Mouse (Mus musculus) lung, postnatal 0 days (tissue): Measurements from ENCODE around the gene Rgs3. TPM values are rescaled to one million over a fixed set of nuclear protein-coding genes. Genes with fewer than 3 reads are reported as not detected.

ENCODE experiments used
- ATAC-seq: fragments of 200-750 bp; cut with Nextera tagmentation; 2 replicates; pipeline ENCODE4 v1.8.0; 2017; ENCODE audit warnings: moderate library complexity
- DNase-seq: peaks from one replicate; pipeline ENCODE4 v3.0.0-alpha.2; 2016; ENCODE audit warnings: low spot score
- H3K27ac ChIP-seq: fragments of 300-500 bp; sonication (generic); 2 replicates; pipeline ENCODE4 v1.5.1; 2014; ENCODE audit warnings: antibody characterized with exemption, mild to moderate bottlenecking, low read length, mixed read lengths
- H3K27me3 ChIP-seq: fragments of 300-500 bp; sonication (generic); replicated peaks from 2 replicates; pipeline ENCODE4 v1.6.1; 2014; ENCODE audit warnings: low read length, mixed read lengths; ENCODE audit not compliant: insufficient read depth
- H3K36me3 ChIP-seq: fragments of 300-500 bp; sonication (generic); 2 replicates; pipeline ENCODE4 v1.6.1; 2014; ENCODE audit warnings: low read length, mixed read lengths; ENCODE audit not compliant: insufficient read depth
- H3K4me1 ChIP-seq: fragments of 300-500 bp; sonication (generic); 2 replicates; pipeline ENCODE4 v1.6.1; 2014; ENCODE audit warnings: antibody characterized with exemption, low read depth, low read length, mixed read lengths; ENCODE audit not compliant: insufficient read depth
- H3K4me2 ChIP-seq: fragments of 300-500 bp; sonication (generic); replicated peaks from 2 replicates; pipeline ENCODE4 v1.6.1; 2014; ENCODE audit warnings: low read depth, mild to moderate bottlenecking, low read length, moderate library complexity, mixed read lengths
- H3K4me3 ChIP-seq: fragments of 300-500 bp; sonication (generic); 2 replicates; pipeline ENCODE4 v1.5.1; 2014; ENCODE audit warnings: low read depth, low read length
- H3K9ac ChIP-seq: fragments of 300-500 bp; sonication (generic); replicated peaks from 2 replicates; pipeline ENCODE4 v1.6.1; 2014; ENCODE audit warnings: low read depth, mild to moderate bottlenecking
- H3K9me3 ChIP-seq: fragments of 300-500 bp; sonication (generic); 2 replicates; pipeline ENCODE4 v1.6.1; 2016; ENCODE audit warnings: low read length, mixed read lengths
- CTCF ChIP-seq: IDR thresholded peaks from 2 replicates; pipeline ENCODE4 v1.5.1; 2016; ENCODE audit warnings: antibody characterized with exemption, mild to moderate bottlenecking
- EP300 ChIP-seq: IDR thresholded peaks from 2 replicates; pipeline ENCODE4 v1.6.1; 2016; ENCODE audit warnings: antibody characterized with exemption, mild to moderate bottlenecking, control low read depth
- WGBS: fragments of 180-500 bp; shearing (Covaris S2); extraction: QIAGEN DNeasy Blood & Tissue Kit; methylation state at CpG from one replicate; pipeline ENCODE4 v1.1.7; 2014; 5-methylcytosine and 5-hydroxymethylcytosine counted together
- polyA plus RNA-seq: library from polyadenylated mRNA; unstranded; fragments of >200 nt; fragmentation: Nextera tagmentation; extraction: Ambion mirVana; gene quantifications from 2 replicates; pipeline ENCODE4 v1.2.1, GENCODE M21; 2015

Rgs3 gene
- polyA plus RNA-seq, 1 experiment from 2014 or later: 63.7 TPM

GRCm38 (mm10) chr4:62685268-62685667 lies 125.6 kb downstream of the Rgs3 start:
- Histone ChIP-seq H3K36me3 (no peaks in the 10 kb centered on the region), H3K27ac (no peak overlapping the region), H3K9me3 (no peaks in the 10 kb centered on the region), H3K27me3 (no peaks in the 10 kb centered on the region), H3K4me2 (no peak overlapping the region), H3K4me1 (peaks cover 5% of the 10 kb centered on the region; the same call in 1 of the 2 replicates), H3K4me3 (no peak overlapping the region), H3K9ac (no peak overlapping the region)
- no peak for TF ChIP-seq CTCF
- no peak for TF ChIP-seq EP300
- no peak for DNase-seq
- WGBS: 76% methylated on average over 10 of the region's 10 CpGs
- ATAC-seq: no peak

DNA sequence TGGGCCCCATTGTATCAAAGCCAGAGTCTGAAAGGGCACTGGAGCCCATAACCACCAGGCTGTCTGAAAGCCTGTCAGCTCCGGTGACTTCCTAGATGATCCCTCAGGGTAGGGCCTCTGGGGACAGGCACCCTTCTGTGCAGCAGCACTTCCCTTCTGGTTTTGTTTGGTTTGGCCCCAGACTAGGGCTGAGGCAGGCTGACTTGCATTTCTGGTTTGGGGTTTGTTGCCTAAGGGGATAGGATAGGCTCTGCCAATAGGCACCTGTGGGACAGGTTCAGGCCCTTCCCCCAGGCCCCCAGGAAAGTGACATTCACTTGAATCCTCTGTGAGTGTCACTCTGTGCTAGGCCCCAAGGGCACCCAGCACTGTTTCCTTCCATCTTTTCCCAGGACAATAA lies 127.1 kb downstream of the Rgs3 start:
- H3K4me1 ChIP-seq: peaks cover 5% of the 10 kb centered on the region; the same call in 1 of the 2 replicates
- H3K27ac ChIP-seq: no peak overlapping the region
- H3K9ac ChIP-seq: no peak overlapping the region
- TF ChIP-seq EP300: no peak
- TF ChIP-seq CTCF: no peak
- WGBS: 67% methylated on average over 1 of the region's 1 CpGs
- DNase-seq: no peak
- no peaks in the 10 kb centered on the region for H3K27me3 ChIP-seq
- peak; percentile 29; the same call in 1 of the 2 replicates for ATAC-seq
- H3K9me3 ChIP-seq: no peaks in the 10 kb centered on the region
- H3K4me2 ChIP-seq: no peak overlapping the region
- no peaks in the 10 kb centered on the region for H3K36me3 ChIP-seq
- H3K4me3 ChIP-seq: no peak overlapping the region

- no peak for ATAC-seq
- no peak overlapping the region for H3K9ac ChIP-seq
- no peak overlapping the region for H3K4me2 ChIP-seq
- WGBS: 77% methylated on average over 5 of the region's 5 CpGs
- no peaks in the 10 kb centered on the region for H3K27me3 ChIP-seq
- no peaks in the 10 kb centered on the region for H3K36me3 ChIP-seq
- TF ChIP-seq EP300: no peak
- TF ChIP-seq CTCF: no peak
- no peak overlapping the region for H3K4me3 ChIP-seq
- peaks cover 9% of the 10 kb centered on the region; the same call in 1 of the 2 replicates for H3K4me1 ChIP-seq
- no peak for DNase-seq
- no peaks in the 10 kb centered on the region for H3K9me3 ChIP-seq
- H3K27ac ChIP-seq: no peak overlapping the region
Measured at GRCm38 (mm10) chr4:62688142-62688541, 128.5 kb downstream of the Rgs3 start.

DNA sequence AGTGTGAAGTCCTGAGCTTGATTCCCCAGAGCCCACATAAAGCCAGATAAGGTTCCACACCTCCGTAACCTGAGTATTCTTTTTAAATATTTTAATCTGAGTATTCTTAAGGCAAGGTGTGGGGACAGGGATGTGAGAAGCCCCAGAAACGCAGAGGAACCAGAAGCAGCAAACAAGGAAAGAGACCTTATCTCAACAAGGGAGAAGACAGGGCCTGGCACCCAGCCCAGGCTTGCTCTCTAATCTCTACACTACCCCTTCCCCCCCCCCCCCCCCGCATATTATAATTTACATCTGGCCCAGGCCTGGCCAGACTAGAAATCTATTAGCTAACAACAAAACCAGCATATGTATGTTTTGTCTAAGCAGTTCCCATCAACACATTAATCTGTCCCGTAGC lies 131.3 kb downstream of the Rgs3 start:
- DNase-seq: no peak
- no peak overlapping the region for H3K27ac ChIP-seq
- H3K4me3 ChIP-seq: no peak overlapping the region
- H3K36me3 ChIP-seq: no peaks in the 10 kb centered on the region
- H3K4me1 ChIP-seq: peaks cover 5% of the 10 kb centered on the region; the same call in 1 of the 2 replicates
- 44% methylated on average over 4 of the region's 4 CpGs for WGBS
- no peaks in the 10 kb centered on the region for H3K9me3 ChIP-seq
- no peak overlapping the region for H3K4me2 ChIP-seq
- ATAC-seq: no peak
- H3K27me3 ChIP-seq: no peaks in the 10 kb centered on the region
- no peak overlapping the region for H3K9ac ChIP-seq
- TF ChIP-seq EP300 (no peak), CTCF (no peak)

DNA sequence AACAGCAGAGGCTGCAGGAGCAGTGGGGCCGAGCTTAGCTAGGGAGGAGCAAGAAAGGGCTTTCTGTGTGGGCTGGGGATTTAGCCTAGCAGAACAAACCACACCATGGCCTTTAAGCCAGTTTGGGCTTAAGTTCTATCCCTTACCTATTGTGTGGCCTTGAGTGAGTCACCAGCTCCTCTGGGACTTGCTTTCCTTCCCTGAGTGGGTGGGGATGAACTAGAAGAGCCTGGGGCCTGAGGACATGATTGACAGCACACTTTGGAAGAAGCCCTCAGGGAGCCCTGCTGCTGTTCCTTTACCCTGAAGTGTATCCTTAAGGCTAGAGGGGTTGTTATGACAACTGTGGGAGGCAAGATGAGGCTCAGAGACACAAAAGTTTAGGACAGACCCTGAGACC lies 132.0 kb downstream of the Rgs3 start:
- Histone ChIP-seq H3K9me3 (no peaks in the 10 kb centered on the region), H3K36me3 (no peaks in the 10 kb centered on the region), H3K4me2 (no peak overlapping the region), H3K27me3 (no peaks in the 10 kb centered on the region), H3K4me3 (no peak overlapping the region), H3K9ac (no peak overlapping the region), H3K4me1 (peaks cover 5% of the 10 kb centered on the region; the same call in 1 of the 2 replicates), H3K27ac (no peak overlapping the region)
- ATAC-seq: no peak
- TF ChIP-seq EP300 (no peak), CTCF (no peak)
- no peak for DNase-seq
- 39% methylated on average over 1 of the region's 1 CpGs for WGBS

GRCm38 (mm10) chr4:62693839-62694238 lies 134.2 kb downstream of the Rgs3 start:
- Histone ChIP-seq H3K27me3 (no peaks in the 10 kb centered on the region), H3K4me3 (no peak overlapping the region), H3K9me3 (no peaks in the 10 kb centered on the region), H3K9ac (no peak overlapping the region), H3K27ac (no peak overlapping the region), H3K4me2 (no peak overlapping the region), H3K36me3 (no peaks in the 10 kb centered on the region), H3K4me1 (peaks cover 5% of the 10 kb centered on the region; the same call in 1 of the 2 replicates)
- 39% methylated on average over 10 of the region's 10 CpGs for WGBS
- ATAC-seq (peak; percentile 39), DNase-seq (peak; percentile 64)
- TF ChIP-seq CTCF (peak; percentile 73), EP300 (no peak)
